Mouse (Mus musculus) natural killer cell, adult 2 months (primary cell): ENCODE results near the gene Fhl2.
A peak's percentile ranks its signal among the peaks of the same experiment; 100 is the strongest.
"Not testable (repeated sequence)": the region's sequence is repeated elsewhere in the genome, so short reads cannot be mapped to it uniquely, and the experiment has no call there.

Experiments used
- DNase-seq, 2 experiments: peaks; one replicate each; pipeline ENCODE4 v3.0.0; 2022; ENCODE audit warnings: low spot score in 2 of 2

Gene Fhl2

DNA sequence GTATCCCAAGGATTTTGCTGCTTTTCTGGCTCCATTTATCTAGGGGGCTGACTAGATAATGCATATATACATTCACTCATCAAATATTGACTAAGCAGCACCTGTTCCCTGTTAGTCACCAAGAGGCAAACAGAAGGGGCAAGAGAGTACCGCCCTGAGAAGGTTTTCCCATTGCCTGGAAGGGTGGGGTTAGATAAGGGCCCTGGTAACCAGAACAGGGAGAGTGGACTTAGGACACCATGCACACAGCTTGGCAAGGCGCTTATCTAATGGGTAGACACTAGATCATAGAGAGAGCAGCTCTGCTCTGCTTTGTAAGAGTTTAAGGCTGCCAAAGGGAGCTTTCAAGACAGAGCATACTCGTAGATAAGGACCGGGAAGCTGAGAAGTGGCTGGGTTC, 44.2 kb downstream of the Fhl2 start:
- no peak for DNase-seq

DNA sequence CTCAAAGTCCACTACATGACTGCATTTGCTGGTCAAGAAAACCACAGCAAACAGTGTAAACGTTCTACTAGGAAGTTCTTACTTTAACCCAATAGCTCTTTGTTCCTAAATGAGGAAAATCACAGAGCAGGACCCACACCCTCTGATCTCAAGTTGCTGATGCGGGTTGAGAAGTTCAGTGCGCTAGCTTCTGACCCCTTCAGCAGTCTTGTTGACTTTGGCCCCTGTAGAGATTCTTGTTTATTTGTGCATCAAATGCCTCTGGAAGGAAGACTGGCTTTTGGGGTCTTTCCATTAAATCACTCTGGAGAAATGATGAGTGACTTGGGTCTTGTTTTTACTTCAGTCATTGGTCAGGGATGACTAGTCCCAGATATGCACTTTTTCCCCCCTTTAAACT, 46.6 kb downstream of the Fhl2 start:
- no peak for DNase-seq

DNA sequence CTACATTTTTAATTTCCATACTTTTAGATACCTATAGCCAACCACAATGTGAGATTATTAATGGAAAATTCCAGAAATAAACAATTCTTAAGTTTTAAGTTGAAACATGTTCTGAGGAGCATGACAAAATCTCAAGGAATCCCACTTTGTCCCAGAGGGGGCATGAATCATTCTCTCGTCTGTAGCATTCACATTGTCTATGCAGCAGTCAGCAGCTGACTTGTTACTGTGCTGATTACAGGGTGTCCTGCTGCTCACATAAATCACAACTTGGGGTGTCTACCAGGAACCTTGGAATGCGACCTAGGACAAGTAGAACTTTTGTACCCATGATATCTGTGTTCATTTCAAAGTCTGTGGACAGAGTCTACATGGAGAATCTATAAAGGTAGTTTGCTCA, 49.3 kb downstream of the Fhl2 start:
- DNase-seq = no peak

DNA sequence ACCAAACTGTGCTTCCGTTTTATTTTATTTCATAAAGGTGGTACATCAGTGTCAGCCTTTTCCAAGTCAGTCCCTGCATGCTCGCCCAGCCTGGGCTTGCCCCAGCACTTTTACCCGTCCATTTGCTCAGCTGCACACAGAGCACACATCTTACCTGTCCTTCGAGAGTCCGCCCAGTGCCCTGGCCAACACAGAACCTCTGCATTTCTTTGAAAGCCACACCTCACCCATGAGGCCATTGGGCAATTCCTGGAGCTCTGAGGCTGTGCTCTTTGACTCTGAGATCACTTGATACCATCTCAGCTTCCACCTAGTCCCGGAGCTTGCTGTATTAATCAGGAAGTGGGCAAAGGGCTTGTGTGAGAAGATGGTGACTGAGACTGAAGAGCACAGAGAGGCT, 51.4 kb downstream of the Fhl2 start:
- no peak for DNase-seq

DNA sequence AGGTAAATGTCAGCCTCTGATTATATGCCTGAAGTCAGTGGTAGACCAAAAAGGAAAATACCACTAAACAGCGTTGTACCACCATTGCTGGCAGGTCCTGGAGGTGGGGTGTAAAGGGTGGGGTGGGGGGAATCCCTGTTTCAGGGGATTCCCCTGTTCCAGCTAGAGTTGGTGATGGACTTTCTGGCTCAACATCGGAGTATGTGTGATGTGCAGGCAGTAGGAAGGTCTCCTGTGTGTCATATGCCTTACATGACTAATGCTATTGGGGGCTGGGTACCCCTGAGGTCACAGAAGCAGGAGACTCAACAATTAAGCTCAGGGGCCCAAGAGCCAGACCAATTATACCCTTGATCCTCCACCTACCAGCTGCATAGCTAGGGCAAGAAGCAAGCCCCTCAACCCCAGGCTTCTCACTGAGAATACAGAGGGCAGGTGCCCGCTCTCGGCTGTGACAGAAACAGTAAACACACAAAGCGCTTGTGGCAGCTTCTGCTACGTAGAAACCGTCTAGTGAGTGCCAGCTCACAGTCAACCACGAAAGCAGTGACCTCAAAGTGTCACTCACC, 52.4 kb downstream of the Fhl2 start:
- no peak for DNase-seq

DNA sequence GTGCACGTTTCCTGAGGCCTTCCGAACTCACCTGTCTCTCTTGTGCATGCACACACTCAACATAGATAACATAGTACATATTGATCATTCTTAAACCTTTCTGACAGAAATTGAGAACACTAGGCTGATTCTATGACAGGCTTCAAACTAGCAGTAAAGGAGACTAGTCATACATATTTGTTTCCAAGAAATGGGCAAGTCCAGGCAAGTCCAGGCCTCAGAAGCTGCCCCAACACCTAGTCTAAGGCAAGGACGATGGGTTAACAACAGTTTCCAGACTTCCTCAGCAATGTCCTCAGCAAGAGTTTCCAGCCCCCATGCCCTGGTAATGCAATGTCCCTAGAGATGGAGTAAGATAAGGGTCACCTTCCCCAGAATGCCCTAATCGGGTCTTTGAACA, 53.0 kb downstream of the Fhl2 start:
- DNase-seq = no peak

DNA sequence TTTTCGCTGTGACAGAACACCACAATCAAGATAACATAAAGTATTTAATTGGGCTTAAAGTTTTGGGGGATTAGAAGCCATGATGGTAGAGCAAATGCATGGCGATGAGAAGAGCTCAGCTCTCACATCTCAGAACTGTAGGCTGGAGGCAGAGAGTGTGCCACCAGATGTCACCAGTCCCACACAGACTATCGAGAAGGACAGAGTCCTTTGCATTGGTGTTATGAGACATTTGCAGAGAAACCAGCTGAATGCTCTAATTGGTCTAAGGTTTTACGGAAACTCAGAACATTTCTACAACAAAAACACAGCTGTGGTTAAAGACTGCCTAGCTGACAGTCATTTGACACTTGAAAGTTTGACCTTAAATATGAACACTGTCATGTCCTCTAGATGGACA, 53.5 kb downstream of the Fhl2 start:
- no peak for DNase-seq

DNA sequence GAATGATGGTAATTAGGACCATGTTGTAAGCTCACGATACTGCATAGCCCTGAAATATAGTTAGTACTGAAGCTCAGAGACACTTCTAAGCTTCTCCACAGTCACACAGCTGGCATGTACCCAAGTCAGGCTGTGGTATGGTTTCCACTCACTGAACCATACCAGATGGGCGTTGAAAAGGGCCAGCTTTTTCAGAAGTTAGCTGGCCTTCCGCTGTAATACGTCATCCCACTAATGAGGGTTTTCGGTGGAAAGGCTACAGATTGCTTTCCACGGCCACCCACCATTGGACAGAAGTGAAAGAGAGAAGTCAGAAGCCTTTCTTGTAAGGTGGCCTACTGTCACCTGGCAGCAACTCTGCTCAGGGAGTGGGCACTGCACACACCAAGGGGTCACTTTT, 53.9 kb downstream of the Fhl2 start:
- no peak for DNase-seq

DNA sequence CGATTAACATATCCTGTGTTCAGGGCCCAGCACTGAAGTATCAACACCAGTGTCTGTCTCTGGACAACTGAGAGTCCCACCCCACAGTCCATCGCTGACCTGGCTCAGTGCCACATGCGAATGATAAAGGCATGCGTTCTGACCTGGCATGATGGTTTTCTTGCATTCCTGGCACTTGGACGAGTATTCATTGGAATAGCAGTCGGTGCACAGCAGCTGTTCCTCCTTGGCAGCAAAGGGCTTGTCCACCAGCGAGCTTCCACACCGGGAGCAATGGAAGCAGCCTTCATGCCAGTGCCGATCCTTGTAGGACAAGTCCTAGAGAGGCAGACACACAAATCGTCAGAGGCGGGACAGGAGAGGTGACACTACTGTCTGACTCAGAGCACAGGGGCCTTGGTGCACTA, 55.2 kb downstream of the Fhl2 start:
- no peak for DNase-seq

DNA sequence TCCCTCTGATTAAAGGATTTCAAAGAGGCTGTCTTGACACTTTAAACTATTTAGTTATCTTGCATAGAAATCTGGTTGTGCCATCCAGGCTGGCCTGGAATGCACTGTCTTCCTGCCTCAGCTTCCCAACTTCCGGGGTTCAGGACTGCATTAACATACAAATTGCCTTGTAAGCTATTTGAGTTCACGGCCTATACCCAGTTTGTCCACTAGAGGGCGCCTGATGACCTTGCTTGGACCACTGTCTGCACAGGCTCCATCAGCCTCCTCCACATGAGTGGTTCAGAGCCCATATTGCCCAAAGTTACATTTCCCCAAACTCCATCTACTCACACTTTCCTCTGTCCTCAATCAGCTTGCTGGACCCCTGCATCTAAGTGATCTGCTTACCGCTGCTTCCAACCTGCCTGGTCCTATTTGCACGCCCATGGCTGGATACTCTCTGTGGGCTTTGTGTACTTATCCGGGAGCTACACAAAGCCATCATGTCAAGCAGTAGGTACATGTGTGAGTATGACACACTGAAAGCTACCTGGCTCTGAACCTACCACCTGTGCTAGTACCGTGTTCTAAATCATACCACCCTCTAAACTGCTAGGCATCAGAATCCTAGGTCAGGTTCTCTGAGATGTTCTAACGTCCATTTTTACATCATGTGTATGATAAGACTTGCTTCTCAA, 57.1 kb downstream of the Fhl2 start:
- peak; percentile 80 to 81 for DNase-seq

DNA sequence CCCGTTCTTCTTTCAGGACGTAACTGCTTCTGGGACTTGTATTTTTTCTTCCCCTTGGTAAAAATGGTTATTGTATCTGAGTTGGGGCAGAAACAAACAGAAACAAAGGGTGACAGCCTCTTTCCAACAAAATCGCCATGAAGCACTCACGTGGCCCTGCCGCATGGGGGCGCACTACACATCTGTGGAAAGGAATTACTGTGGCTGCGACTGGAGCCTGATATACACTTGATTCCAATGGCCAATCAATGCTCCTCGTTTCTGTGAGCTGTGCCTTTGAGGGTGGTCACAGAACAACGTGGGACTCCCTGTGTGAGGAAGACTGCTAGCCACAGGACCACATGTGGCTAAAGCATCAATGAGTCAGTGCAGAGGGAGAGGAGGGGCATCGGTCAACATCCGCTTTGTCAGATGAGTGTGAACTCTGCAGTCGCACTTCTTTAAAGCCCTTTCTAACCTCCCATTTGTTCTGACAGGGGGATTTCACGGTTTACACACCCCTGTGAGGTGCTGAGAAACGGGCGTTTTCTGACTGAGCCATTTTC, 58.4 kb downstream of the Fhl2 start:
- peak; percentile 36 to 62 for DNase-seq

DNA sequence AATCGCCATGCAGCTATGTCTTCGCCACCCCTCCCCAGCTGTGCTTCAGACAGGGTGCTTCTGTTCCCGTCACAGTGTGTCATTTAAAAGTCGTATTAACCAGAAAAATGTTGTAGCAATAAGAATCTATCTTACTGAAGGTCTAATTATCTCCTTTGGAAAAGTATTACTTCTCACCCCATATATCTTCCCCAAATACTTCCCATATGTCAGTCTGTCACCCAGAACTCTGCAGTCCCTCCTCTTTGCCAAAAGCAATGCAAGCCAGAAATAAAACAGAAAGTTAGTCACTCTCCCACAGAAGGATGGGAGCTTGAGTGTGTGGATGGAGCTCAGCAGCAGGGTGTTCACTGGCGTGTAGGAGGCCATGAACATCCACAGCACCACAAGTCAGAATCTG, 59.5 kb downstream of the Fhl2 start:
- no peak for DNase-seq

DNA sequence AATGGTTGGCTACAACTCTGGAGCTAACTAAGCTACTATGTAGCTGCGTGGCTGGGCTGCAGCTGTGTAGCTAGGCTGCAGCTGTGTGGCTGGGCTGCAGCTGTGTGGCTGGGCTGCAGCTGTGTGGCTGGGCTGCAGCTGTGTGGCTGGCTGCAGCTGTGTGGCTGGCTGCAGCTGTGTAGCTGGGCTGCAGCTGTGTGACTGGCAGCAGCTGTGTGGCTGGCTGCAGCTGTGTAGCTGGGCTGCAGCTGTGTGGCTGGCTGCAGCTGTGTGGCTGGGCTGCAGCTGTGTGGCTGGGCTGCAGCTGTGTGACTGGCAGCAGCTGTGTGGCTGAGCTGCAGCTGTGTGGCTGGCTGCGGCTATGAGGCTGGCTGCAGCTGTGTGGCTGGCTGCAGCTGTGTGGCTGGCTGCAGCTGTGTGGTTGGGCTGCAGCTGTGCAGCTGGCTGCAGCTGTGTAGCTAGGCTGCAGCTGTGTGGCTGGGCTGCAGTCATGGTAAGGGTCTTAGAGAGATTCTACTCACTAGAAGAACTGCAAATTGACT, 60.2 kb downstream of the Fhl2 start:
- DNase-seq = not testable (repeated sequence)

DNA sequence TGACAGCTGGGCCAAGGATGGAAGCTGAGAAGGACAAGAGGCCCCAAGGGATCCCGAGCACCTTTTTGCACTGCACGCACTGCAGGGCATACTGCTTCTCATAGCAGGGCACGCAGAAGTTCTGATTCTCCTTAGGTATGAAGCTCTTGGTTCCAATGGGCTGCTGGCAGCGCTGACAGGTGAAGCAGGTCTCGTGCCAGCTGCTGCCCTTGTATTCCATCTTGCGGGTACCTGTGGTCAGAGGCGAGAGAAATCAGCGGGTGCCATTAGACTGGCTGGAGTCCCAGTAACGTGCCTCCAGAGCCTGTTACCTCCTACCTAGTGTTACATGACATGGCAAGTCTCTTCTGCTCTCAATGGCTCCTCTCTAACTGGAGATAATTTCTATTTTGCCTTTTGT, 65.2 kb downstream of the Fhl2 start:
- no peak for DNase-seq

DNA sequence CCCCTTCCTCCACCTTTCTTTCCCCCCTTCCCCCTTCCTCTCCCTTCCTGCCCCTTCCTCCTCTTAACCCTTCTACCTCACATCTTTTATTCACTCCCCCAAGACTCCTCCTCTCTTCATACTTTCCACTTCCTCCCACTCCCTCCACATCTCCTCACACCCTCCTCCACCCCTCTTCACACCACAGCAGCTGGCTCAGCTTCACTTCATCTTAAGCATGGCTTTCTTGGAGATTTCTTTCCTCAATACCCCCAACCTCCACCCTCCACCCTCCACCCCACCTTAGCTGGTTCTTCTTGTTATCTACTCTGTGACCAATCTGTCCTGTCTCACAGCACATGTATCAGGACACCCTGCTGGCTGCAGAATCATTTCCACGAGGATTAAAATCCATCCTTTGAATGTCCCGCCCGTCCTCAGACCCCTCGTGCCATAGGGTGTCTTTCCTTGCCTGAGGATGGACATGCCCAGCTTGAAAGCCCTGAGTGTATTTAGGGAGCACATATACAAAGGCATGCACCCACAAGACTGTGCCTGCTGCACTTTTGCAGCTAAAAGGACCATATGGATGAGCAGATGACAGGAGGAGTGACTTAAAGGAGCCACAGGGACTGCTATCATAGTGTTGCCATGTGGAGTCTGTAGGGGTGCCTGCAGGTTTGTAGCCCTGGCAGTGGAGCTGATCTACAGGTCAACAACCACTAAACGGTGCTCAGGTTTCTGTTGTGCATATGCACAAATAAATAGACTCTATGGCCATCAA, 66.4 kb downstream of the Fhl2 start:
- DNase-seq = no peak

DNA sequence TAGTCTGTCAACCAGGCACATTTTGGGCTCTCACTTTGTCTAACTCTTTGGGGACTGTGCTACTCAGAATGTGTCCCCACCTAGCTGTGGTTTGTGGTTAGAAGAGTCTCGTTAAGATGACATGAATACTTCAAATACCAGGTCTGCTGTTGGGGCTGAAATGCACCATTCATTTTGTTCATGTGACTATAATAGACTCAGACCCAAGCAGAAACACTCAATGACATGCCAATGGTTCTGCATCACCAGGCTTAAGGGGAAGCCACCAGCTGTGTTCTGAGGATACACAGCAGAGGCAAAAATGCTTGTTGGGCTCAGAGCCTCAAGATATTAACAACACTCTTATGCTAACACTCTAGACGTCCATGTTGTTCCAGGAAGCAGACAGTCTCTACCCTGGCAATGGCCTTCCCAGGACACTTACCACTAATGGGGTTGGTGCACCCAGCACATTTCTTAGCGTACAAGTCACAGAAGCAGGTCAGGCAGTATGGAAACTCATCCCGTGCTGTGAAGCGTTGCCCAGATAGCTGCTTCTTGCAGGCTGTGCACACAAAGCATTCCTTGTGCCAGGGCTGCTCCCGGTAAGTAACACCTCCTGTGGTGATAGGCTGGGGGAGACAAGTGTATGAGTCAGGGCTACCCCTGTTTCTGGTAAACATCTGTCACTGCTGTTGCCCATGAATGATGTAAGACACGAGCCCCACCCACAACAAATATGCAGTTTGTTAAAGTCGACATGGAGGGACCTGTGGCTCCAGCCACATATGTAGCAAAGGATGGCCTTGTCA, 68.8 kb downstream of the Fhl2 start:
- DNase-seq = peak in 1 of 2 experiments; percentile 26

DNA sequence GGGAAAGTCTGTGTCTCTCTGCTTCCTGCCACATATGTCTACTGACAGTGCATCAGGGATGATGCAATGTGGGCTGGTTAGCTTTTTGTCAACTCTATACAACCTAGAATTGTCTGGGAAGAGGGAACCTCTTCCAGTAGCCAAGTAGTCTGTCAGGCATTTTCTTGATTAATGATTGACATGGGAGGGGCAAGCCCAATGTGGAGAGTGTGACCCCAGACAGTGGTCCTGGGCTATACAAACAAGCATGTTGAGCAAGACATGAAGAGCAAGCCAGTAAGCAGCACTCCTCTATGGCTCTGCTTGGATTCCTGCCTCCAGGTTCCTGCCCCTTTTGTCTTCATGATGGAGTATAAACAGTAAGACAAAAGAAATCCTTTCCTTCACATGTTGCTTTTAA, 69.6 kb downstream of the Fhl2 start:
- DNase-seq = no peak

DNA sequence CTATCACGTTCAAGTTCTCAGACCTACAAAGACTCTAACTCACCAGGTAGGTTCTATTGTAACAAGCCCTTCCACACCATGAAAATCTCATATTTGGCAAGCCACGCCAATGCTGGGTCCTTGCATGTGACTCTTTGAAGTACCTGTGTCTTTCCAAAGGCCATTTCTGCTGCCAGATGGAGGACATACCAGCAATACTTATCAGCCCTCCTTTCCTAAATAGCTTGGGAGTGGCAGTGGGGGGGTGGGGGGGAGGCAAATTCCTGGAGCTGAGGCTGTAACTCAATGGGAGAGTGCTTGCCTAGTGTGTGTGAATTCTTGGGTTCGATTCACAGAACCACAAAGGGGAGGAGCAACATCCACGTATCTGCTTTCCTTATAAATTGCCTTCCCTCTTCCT, 72.1 kb downstream of the Fhl2 start:
- DNase-seq = no peak

DNA sequence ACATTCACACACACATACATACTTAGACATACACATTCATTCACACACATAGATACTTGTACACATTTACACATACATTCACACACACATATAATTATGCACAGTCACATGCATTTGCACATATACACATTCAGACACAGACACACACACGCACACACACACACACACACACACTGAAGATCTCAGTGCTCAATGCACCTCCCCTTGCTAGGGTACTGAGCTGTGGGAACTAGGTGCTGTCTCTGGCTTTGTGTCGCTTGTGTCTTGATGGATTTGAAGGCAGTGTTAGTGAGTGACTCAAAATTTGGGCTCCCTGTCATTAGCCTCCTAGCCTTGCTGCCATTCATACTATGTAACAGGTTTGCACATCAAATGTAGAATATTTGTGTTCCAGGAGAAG, 74.2 kb downstream of the Fhl2 start:
- no peak for DNase-seq

DNA sequence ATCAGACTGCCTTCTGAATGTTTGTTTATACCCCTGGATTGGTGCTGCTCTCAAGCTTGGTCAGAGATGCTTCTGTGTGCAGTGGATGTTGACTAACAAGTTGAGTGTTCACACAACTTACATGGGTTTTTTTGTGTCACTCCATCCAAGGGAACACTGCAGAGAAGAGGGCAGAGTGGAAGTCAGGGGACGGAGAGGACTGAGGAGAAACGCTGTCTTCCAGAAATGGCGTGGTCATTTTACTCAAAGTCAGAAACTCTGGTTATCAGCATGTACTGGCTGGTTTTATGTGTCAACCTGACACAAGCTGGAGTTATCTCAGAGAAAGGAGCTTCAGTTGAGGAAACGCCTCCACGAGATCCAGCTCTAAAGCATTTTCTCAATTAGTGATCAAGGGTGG, 75.8 kb downstream of the Fhl2 start:
- DNase-seq = no peak

DNA sequence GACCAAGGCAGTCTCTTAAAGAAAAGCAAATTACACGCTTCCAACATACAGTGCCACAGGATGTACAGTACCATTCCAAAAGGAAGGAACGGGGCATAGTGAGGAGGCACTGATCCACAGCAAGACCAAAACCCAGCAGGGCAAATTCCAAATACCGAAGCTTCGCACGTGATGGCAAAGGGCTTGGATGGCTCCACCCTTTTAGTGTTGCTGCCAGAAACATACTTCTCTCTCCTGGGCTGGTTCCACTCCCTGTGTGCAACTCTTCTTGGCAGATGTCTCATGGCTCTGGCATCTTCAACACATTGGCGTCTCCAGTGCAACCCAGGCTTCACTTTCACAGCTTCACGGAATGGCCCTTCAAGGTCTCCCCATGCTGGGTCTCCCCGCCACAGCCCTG, 79.3 kb downstream of the Fhl2 start:
- DNase-seq = no peak

DNA sequence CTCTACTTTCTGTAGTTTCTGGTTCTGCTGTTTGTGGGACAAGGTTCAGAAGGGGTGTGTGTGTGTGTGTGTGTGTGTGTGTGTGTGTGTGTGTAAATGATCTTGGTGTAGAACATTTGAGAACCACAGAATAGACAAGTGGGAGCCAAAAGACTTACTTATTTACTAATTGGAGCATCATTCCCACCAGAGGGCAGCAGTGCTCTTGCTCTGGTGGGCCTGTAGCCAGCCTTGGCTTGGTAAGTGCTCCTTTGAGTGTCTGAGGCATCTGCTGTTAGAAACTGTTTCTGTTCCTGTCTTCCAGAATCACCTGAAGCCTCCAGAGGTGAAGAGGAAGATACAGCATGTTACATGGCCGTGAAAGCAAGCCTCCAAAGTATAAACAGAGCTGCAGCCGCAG, 83.9 kb downstream of the Fhl2 start:
- DNase-seq = peak; percentile 12 to 24
